Mouse (Mus musculus) heart, adult 18-20 months (tissue): Measurements from ENCODE around the gene Gm42372. TPM values are rescaled to one million over a fixed set of nuclear protein-coding genes. Genes with fewer than 3 reads are reported as not detected.
A peak's percentile ranks its signal among the peaks of the same experiment; 100 is the strongest.
"Not testable (repeated sequence)": the region's sequence is repeated elsewhere in the genome, so short reads cannot be mapped to it uniquely, and the experiment has no call there.

Source experiments
- DNase-seq, 2 experiments: peaks; one replicate each; pipeline ENCODE4 v3.0.0; 2021 to 2022; ENCODE audit warnings: mixed read lengths in 1 of 2
- long read RNA-seq, 2 experiments: library from polyadenylated mRNA; stranded (forward); transcript quantifications; one replicate each; pipeline ENCODE4 v2.0.0; 2021
- total RNA-seq, 2 experiments: library from RNA; stranded (reverse); gene quantifications; 2 replicates each; pipeline ENCODE4 v1.2.3; 2021

Gm42372 gene
- total RNA-seq: under 1 TPM in 1 of 2 experiments, not detected in 1; 0.08 TPM
- long read RNA-seq, experiment 1: 0 reads
- long read RNA-seq, experiment 2: 0 reads

DNA sequence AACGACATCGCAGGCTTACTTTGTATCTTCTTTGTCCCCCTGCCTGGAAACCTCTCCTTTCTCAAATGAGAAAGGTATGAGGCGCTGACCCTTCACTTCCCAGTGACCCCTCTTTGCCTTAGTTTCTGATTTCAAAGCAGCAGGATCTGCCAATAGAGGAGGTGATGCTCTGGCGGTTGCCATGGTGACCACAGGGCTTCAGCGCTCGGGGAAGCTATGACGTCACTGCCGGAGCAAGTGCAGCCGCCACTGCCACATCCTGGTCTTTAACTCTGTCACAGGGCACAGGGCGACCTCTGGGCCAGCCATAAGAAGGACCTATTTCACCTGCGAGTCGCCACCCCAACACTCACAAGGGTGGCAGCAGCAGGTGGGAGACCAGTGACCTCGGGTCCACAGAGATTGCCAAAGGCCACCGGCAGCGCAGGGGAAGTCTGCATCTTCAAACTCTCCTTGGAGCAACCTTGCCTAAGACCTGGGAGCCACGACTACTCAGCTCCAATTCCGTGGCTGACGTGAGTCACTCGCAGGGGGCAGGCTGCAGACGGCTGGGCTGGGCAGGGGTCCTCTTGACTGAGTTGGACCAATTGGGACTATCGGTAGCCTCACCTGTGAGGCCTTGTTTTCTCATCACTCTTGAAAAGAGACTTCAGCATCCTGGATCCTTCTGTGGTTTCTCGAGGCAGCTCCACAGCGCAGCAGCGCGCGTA lies at the start of gene Gm42372:
Gene Gm42372 (plus strand): TSS at position 228 of the 710 bp plus-strand sequence.
- no peak for DNase-seq

DNA sequence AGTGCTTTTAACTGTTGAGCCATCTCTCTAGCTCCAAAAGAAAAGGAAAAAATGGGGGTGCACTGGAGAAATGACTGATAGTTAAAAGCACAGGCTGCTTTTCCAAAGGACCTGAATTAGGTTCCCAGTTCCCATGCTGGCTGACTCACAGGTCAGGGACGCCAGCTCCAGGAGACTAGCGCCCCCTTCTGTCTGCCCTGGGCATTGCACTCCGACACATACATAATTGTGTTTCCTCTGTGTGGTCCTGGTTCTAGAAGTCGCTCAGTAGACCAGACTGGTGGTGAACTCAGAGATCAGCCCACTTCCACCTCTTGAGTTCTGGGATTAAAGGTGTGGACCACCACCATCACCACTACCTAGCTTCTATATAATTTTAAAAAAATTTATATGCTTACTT lies 45.6 kb upstream of the Gm42372 start:
- no peak for DNase-seq

DNA sequence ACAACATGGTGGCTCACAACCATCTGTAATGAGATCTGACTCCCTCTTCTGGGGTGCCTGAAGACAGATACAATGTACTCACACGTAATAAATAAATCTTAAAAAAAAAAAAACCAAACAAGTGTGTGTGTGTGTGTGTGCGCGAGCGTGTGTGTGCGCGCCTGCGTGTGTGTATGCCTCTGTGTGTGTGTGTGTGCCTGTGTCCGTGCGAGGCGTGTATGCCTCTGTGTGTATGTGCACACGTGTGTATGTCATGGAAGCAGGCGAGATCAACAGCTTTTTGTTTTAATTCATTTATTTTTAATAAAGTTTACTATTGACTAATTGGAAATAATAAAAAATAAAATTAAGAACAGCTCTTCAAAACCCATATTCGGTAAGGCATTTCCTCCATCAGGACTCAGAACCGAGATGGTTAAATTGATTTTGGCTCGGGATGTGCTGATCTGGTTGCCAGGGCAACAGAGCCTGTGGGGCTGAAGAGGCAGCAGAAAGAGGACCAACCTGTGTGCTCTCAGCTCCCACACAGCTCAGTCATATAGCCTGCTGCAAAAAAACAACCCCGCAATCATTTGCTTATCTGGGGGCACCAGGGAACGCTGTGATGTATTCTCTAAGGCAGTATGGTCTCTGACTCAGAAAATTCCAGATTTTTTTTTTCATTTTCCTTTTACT lies 44.6 kb upstream of the Gm42372 start:
- no peak for DNase-seq

DNA sequence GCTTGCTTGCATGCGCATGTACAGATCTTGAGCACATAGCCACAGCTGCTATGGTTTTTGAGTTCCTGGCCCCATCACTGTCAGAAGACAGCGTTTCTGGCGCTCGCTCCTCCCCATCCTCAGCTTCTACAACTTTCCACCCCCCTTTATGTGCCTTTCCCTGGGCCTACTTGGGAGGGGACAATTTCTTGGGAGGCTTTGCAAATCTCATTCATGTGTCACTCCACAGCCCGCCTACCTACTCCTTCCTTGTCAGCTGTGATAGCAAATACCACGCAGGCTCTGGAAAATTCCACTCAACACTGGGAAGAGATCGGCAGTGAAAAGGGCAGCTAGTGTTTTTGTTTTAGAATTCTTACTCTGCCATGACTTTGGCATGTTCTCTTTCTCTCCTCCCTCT lies 42.6 kb upstream of the Gm42372 start:
- DNase-seq: peak; percentile 40 to 63

DNA sequence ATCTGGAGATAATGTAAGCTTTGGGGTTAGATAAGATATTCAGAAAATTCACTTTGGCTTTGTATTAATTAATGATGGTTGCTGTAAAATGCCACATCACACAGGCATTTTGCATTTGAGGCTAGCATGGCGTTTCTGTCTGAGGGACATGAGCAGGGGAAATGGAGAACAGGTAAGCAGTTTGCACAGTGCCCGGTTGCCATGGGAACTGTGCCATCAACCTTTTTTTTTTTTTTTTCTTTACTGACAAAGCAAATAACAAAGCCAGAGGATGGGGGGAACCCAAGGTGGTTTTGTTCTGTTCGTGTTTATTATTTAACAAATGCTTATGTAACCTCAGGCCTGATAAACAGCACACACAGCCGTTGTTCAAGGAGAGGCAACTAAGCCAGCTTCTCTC lies 40.0 kb upstream of the Gm42372 start:
- no peak for DNase-seq

DNA sequence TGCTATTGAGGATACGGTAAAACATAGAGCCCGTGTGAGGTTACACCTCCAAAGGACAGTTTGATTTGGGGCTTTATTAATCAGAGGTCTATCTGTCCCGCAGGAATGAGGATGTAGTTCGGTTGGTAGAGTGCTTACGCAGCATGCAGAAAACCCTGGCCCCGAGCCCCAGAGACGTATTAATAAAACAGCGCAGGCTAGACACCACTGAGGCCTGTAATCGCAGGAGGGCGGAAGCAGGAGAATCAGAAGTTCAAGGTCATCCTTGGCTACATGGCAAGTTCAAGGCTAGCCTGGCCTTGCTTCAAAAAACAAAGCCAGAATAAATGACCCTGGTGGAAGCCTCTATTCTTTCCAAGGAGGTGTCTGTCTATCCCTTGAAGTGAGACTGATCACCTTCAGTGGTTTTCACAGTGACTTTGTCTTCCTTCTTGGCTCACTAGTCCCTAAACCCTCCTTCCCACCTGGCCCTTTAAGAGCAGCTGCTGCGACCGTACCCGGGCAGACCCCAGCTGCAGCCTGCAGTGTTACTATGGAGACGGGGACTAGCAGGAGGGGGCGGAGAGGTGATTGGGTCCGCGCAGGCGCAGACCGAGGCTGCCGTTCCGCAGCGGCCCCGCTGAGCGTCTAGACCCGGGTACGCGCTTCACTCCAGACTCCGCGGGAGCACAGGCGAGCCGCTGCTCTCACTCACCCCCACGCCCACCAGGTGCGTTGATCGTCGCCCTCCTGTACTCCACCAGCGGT lies 38.7 kb upstream of the Gm42372 start, which contains the start of gene Pnmal2:
Gene Pnmal2 (plus strand): TSS at position 622 of the 747 bp plus-strand sequence.
- peak; percentile 79 to 83 for DNase-seq

DNA sequence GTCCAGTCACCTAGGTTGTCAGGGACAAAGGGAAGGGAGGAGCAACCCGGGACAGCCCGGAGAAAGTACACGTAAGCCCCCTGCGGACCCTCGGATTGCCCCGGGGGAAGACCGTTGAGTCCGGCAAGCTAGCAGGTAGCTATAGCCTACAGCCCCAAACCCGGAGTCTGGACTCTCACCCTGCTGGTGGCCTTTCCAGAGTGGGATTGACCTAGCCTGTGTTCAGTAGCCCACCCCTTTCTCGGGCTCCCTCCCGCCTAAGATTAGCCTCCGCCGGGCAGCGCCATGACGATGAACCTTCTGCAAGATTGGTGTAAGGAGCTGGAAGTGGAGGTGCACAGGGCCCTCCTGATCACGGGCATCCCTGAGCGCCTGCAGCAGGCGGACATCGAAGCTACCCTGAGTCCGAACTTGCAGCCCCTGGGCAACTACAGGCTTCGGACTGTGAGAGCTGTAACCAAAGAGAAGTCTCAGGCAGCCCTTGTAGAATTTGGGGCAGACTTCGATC lies 38.0 kb upstream of the Gm42372 start:
- no peak for DNase-seq

DNA sequence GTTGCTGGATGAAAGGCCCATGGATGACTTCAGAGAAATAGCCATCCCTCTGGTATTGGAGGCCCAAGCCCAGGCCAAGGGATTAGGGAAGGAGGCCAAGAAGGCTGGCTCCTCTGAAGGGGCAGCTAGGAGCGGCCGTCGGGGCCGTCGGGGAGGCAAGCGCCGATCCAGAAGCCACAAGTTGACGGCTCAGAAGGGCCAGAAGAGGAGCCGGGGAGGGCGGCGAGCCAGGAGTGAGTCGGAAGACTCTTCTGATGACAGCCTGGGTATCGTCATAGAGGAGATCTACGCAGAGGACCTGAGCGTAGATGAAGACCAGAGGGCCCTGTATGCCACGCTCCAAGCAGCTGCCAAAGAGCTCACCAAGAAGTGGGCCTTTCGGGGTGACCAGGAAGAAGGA lies 37.5 kb upstream of the Gm42372 start:
- peak in 1 of 2 experiments; percentile 20 for DNase-seq

DNA sequence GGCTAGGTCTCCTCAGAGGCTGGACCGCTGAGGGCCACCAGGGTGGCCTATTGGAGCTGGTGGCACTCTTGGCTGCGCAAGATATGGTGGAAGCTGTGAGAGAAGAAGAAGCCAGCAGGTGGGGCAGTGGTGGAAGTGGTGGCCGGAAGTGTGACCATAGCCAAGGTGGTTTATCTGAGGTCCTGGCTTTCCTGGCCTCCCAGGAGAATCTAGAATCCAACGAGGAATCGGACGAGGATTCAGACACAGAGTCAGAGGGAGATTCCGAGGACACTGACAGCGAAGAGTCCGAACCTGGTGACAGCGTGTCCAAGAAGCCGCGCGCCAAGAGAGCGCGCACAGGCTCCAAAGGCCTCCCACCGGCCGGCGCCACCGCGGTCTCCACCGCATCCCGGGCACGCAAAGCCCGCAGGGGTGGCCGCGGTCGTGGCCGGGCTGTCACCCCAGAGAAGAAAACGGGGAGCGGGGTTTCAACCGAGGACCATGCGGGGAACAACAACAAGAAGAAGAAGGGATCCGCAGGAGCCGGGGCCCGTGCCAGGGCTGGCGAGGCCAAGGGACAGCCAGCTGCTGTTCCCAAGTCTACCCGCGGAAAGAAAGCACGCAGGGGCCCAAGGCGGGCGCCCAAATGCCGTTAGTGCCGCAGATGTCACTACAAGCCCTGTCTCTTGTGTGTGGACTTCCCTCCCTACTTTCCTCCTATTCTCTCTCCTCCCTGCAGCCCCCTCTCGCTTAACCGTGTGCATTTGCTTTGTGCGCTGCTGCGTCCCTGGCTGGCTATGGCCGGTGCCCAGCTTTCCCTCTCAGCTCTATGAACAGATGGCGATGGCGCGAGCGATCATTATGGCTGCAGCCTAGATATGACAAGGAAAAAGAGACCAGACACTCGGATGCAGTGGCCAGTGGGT lies 36.2 kb upstream of the Gm42372 start:
- DNase-seq: peak; percentile 22 to 51

DNA sequence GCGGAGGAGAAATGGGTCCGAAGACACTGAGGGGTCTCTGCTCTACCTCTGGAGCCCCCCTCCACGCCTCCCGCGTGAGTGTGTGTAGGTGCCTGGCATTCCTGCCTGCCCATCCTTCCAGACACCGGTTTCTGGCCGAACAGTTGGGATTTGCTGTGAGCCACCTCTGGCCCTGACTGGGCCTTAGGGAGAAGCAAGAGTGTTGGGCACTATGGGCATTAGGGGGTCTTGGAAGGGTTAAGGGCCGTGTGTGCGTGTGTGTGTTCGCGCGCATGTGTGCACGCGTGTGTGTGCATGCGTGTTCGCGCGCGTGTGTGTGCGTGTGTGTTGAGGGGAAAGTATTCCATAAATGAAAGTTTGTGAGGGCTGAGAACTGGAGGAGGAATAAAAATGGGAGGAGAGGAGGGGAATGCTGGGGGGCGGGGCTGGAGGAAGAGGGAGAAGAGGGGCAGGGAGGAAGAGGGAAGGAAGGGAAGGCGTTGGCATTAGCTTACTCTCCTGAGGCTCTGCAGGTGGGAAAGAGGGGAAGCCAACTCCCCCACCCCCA lies 35.5 kb upstream of the Gm42372 start:
- DNase-seq: peak; percentile 37 to 50

DNA sequence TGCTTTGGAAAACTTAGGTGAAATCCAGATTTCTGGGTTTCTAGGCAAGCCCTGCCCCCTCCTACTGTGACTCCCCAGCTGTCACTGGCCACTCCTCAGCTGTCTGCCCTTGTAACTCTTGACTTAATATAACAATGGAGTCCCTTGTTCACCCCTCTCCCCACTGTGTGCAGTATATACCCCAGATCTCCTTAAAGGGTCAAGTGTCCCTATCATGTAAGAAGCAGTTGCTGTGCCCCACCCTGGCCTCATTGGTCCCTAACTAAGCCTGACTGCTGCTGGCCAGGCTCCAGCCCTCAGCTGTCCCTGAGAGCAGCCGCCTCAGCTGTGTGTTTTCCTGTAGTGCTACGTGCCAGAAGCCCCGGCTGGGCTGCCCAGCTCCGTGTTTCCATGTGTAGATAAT lies 34.9 kb upstream of the Gm42372 start:
- DNase-seq: peak; percentile 60 to 67

DNA sequence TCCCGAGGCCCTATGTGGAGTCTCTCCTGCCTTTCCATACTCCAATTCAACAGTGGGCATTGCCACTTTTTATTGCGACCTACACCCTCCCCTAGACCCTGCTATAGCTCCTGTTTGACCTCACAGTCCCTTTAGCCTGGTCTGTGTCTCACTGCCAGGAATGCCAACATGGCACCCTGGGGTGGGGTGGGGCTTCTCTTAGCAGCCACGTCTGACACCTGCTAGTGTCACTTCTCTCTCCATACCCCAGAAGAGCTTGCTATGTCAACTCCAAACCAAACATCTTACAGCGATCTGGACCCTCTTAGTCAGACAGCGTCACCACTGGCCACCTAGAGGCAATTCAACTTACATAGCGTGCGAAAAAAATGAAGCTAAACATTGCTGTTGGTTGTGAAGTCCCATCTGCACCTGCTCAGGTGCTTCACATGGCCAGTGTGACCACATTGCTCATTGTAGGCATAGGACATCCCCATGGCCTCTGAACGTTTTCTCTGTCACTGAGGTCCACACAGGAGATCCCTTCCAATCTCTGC lies 33.9 kb upstream of the Gm42372 start:
- DNase-seq: no peak

DNA sequence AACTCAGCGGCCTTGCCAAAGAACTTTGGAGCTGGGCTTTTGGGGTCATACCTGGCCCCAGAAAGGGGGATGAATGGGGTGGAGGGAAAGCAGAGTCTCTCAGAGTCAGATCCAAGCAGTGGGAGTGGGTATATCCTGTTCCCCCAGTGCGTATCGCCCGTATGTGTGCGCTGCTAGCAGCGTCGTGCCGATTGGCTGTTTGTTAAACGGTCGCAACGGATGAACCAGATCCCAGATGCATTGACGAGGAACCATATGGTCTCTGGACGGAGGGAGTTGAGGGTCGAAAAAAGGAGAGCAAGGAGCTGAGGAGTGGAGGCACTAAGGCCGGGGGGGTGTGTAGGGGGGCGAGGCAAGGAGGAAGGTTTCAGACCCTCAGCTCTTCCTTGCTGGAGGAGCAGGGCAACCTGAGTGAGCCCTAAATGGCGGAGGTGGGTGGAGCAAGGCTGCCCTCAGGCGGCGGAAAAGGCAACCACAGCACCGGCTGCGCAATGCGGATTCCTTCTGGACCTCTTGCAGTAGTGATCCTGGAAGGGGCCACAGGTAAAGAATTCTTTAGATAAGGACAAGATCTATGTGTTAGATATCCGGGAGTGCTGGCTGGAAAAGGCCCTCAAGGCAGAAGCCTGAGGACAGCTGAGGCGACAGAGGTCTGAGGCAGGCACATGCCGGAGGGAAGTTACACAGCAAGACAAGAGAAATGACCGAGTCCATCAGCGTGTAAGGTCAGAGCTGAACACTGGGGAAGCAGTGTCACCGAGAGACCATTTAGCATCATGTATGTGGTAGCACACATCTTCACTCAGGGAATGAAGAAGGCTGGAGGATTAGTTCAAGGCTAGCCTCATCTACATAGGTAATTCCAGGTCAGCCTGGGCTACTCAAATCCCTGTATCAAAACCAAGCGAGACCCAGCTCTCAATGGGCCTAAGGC lies 32.7 kb upstream of the Gm42372 start:
- peak; percentile 59 to 84 for DNase-seq

DNA sequence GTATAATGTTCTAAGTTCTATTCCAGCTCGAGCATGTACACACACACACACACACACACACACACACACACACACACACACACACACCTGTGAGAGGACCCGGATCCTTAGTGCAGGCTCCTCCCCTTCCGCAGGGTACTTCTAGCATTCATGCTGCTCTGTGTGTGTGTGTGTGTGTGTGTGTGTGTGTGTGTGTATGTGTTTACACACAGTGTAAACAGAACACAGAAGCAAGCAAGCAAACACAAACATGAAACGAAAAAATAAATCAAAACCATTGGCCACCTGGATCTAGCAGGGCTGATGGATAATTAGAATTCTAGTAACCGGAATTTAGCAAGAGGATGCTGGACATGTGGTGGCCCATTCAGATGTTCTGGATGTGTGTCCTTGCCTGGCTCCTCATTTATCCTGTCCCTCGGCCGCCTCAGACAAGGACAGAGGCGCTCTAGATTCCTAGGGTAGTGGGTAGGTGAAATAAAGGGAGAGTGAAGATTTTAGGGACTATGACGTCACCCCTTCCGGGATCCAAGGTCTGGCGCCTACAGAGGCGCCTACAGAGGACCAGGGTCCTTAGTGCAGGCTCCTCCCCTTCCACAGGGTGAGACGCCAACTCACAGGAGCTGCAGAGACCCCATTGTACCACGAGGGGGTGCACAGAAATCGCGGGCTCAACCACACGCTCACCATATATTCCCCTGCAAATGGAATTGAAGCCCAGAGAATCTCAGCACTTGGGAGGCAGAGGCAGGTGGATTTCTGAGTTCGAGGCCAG lies 31.8 kb upstream of the Gm42372 start:
- DNase-seq: peak; percentile 82 to 89

DNA sequence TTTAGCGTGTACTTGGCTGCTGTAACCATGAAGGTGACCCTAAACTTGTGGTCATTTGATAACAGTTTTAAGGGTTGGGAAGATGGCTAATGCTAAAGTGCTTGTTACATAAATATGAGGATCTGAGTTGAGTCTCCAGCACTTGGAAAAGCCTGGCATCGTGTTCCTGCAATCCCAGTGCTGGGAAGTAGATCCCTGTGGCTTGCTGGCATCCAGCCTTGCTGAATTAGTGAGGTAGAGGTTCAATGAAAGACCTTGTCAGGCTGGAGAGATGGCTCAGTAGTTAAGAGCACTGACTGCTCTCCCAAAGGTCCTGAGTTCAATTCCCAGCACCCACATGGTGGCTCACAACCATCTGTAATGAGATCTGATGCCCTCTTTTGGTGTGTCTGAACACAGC lies 29.1 kb upstream of the Gm42372 start:
- not testable (repeated sequence) for DNase-seq

DNA sequence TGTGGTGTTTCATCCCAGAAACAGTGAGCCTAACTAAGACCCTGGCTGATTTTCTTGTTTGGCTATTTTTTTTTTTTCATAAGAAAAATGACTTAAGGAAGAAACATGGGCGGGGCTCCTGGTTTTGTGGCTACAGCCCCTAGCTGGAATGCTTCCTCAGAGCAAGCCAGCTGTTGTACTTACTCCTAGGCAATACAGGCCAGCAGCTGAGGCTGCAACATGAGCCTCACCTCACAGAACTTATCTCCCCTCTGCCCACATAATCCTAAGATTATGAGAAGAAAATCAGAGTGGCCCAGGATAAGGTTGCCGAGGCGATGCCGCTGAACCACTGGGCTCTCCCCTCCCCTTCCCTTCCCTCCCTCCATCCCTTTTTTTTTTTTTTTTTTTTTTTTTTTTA lies 27.2 kb upstream of the Gm42372 start:
- no peak for DNase-seq

DNA sequence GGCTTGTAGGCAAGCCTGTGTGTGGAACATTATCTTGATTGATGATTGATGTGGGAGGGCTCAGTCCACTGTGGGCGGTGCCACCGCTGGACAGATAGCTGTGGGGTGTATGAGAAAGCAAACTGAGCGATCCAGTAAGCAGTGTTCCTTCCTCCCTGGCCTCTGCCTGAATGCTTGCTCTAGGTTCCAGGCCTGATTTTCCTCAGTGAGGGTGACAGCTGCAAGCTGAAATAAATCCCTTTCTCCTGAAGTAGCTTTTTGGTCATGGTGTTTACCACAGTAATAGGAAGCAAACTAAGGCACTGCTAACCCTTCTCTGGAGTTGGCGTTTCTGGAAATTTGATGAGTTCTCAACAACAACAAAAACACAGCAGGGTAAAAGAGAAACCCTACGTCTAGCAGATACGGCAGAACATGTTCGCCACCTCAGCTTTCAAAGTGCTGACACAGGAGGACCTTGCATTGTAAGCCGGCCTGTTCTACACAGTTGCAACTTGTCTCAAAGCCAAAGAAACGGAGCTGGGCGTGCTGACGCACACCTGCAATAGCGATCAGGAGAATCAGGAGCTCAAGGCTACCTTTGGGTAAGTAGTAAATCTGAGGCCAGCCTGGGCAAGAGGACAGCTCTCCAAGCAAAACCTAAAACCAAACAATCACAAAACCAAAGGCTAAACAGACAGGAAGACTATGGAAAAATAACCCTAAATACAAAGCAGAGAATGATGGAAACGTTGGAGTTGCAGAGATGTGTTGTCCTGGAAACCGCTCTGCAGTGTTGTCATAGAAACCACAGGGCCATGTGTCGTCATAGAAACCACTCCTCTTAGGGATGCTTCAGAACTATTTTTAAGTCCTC lies 26.2 kb upstream of the Gm42372 start:
- DNase-seq: no peak
